Mouse (Mus musculus): ENCODE results near the gene Wdfy2. TPM values are rescaled to one million over a fixed set of nuclear protein-coding genes. Genes with fewer than 3 reads are reported as not detected.
A peak's percentile ranks its signal among the peaks of the same experiment; 100 is the strongest.

Gene Wdfy2
- polyA plus RNA-seq, 1 experiment, result 4.8 TPM

DNA sequence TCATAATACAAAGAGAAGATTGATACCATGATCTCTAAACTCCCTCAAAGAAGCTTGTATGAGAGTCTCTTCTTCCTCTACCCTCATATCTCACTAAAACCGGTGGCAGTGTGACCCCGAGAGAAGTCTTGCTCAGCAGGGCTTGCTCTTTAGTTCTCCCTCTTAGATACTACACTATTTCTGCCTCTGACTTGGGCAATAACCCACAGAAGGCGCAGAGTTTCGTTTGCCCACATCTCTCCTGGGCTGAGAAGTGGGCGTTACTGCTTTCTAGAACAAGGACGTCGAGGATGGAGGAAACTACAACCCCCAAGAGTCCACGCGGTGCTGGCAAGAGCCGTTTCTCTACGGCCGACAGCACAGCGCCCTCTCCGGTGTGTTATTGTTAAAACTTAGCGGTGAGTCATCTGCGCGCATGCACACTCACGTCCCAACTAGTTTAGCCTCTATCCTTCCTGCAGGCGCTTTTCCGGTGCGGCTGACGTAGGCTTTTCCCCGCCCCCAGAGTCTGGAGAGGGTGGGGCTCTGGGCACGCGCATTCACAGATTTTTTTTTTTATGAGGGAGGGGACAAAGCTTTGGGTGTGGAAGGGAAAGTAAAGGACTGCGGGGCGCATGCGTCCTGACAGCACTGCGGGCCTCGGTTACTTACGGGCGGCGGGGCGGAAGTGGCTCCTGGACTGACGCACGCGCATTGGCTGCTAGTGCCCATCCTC lies 395 bp upstream of the Wdfy2 start:
- peaks cover 22% of the 10 kb centered on the region for H3K79me3 ChIP-seq (ENCODE audit: low read depth)
- no peaks in the 10 kb centered on the region for H3K36me3 ChIP-seq (ENCODE audit: control insufficient read depth, insufficient read depth)
- H3K27me3 ChIP-seq (ENCODE audit: control insufficient read depth, insufficient read depth, insufficient read length), result no peaks in the 10 kb centered on the region
- H3K79me2 ChIP-seq (ENCODE audit: control insufficient read depth, insufficient read depth), result peaks cover 46% of the 10 kb centered on the region
- H3K4me3 ChIP-seq (ENCODE audit: insufficient read depth, poor library complexity, severe bottlenecking), result peak overlapping the region; percentile 84
- no peak overlapping the region for H3ac ChIP-seq (ENCODE audit: control insufficient read depth, insufficient read length, low read depth)
- TF ChIP-seq USF1 (IDR thresholded peaks at IDR 0.05; ENCODE audit: low read depth) (no peak), CEBPB (IDR thresholded peaks at IDR 0.05; ENCODE audit: low read depth) (no peak), MYOG (IDR thresholded peaks at IDR 0.05; ENCODE audit: control insufficient read depth, extremely low read depth, insufficient read length) (no peak), MAX (IDR thresholded peaks at IDR 0.05) (no peak), MYOD1 (IDR thresholded peaks at IDR 0.05; ENCODE audit: control insufficient read depth, insufficient read length, low read depth) (no peak), FOSL1 (IDR thresholded peaks at IDR 0.05; ENCODE audit: insufficient read depth, low read length, poor library complexity, severe bottlenecking) (no peak), CTCF (IDR thresholded peaks at IDR 0.05; ENCODE audit: control insufficient read depth, insufficient read depth, insufficient read length) (peak; percentile 79)

DNA sequence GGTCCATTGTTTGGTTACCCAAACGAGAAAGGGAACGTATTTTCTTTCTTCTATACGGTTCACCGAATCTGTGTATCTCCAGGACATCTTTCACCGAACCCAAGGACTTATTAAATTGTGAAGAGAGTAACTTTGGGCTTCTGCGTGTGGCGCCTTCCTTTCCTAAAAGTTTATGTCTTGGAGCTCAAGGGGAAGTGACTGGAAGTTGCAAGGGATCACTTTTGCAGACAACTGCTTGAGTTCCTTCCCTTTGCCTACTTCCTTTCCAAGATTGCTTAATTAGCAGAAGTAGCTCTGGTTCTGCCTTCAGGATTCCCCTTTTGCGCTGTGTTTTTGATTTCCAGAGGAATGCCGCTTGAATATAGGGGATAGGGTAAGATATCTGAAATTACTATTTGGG lies 858 bp downstream of the Wdfy2 start:
- TF ChIP-seq CTCF (IDR thresholded peaks at IDR 0.05; ENCODE audit: control insufficient read depth, insufficient read depth, insufficient read length) (no peak), USF1 (IDR thresholded peaks at IDR 0.05; ENCODE audit: low read depth) (no peak), MAX (IDR thresholded peaks at IDR 0.05) (no peak), MYOD1 (IDR thresholded peaks at IDR 0.05; ENCODE audit: control insufficient read depth, insufficient read length, low read depth) (no peak), MYOG (IDR thresholded peaks at IDR 0.05; ENCODE audit: control insufficient read depth, extremely low read depth, insufficient read length) (no peak), CEBPB (IDR thresholded peaks at IDR 0.05; ENCODE audit: low read depth) (no peak), FOSL1 (IDR thresholded peaks at IDR 0.05; ENCODE audit: insufficient read depth, low read length, poor library complexity, severe bottlenecking) (no peak)
- peaks cover 57% of the 10 kb centered on the region for H3K79me2 ChIP-seq (ENCODE audit: control insufficient read depth, insufficient read depth)
- H3ac ChIP-seq (ENCODE audit: control insufficient read depth, insufficient read length, low read depth), result peak overlapping the region; percentile 31
- H3K79me3 ChIP-seq (ENCODE audit: low read depth), result peaks cover 24% of the 10 kb centered on the region
- peak overlapping the region; percentile 84 for H3K4me3 ChIP-seq (ENCODE audit: insufficient read depth, poor library complexity, severe bottlenecking)
- no peaks in the 10 kb centered on the region for H3K36me3 ChIP-seq (ENCODE audit: control insufficient read depth, insufficient read depth)
- H3K27me3 ChIP-seq (ENCODE audit: control insufficient read depth, insufficient read depth, insufficient read length), result no peaks in the 10 kb centered on the region

- no peak for TF ChIP-seq MYOD1 (IDR thresholded peaks at IDR 0.05; ENCODE audit: control insufficient read depth, insufficient read length, low read depth)
- TF ChIP-seq FOSL1 (IDR thresholded peaks at IDR 0.05; ENCODE audit: insufficient read depth, low read length, poor library complexity, severe bottlenecking), result no peak
- TF ChIP-seq USF1 (IDR thresholded peaks at IDR 0.05; ENCODE audit: low read depth), result no peak
- no peak for TF ChIP-seq CTCF (IDR thresholded peaks at IDR 0.05; ENCODE audit: control insufficient read depth, insufficient read depth, insufficient read length)
- no peak for TF ChIP-seq CEBPB (IDR thresholded peaks at IDR 0.05; ENCODE audit: low read depth)
- no peak for TF ChIP-seq MAX (IDR thresholded peaks at IDR 0.05)
- no peak for TF ChIP-seq MYOG (IDR thresholded peaks at IDR 0.05; ENCODE audit: control insufficient read depth, extremely low read depth, insufficient read length)
Observed at GRCm38 (mm10) chr14:62841726-62842125, 4.2 kb downstream of the Wdfy2 start.

DNA sequence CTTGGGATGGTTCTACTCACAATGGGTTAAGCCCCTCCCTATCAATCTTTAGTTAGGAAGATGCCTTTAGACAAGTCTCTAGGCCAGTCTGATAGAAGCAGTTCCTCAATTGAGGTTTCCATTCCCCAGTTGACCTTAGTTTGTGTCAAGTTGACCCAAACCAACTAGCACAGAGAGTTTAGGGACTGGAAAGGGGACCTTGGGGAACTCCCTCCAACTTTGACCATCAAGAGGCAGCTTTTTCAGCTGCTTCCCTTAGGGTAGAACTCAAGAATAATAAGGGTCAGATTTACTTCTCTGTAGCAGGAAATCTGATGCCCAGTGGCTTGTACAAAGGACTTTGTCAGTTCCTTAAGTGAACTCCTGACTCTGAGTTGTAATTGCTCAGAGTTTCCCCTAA lies 5.0 kb downstream of the Wdfy2 start:
- Histone ChIP-seq H3K79me3 (ENCODE audit: low read depth) (peaks cover 41% of the 10 kb centered on the region), H3K27me3 (ENCODE audit: control insufficient read depth, insufficient read depth, insufficient read length) (no peaks in the 10 kb centered on the region), H3K36me3 (ENCODE audit: control insufficient read depth, insufficient read depth) (no peaks in the 10 kb centered on the region), H3K79me2 (ENCODE audit: control insufficient read depth, insufficient read depth) (peaks cover 94% of the 10 kb centered on the region), H3ac (ENCODE audit: control insufficient read depth, insufficient read length, low read depth) (no peak overlapping the region), H3K4me3 (ENCODE audit: insufficient read depth, poor library complexity, severe bottlenecking) (no peak overlapping the region)
- TF ChIP-seq MAX (IDR thresholded peaks at IDR 0.05) (no peak), MYOG (IDR thresholded peaks at IDR 0.05; ENCODE audit: control insufficient read depth, extremely low read depth, insufficient read length) (no peak), CEBPB (IDR thresholded peaks at IDR 0.05; ENCODE audit: low read depth) (no peak), CTCF (IDR thresholded peaks at IDR 0.05; ENCODE audit: control insufficient read depth, insufficient read depth, insufficient read length) (no peak), USF1 (IDR thresholded peaks at IDR 0.05; ENCODE audit: low read depth) (no peak), MYOD1 (IDR thresholded peaks at IDR 0.05; ENCODE audit: control insufficient read depth, insufficient read length, low read depth) (no peak), FOSL1 (IDR thresholded peaks at IDR 0.05; ENCODE audit: insufficient read depth, low read length, poor library complexity, severe bottlenecking) (no peak)

More at GRCm38 (mm10) chr14:62841726-62842125, 4.2 kb downstream of the Wdfy2 start:
- Histone ChIP-seq H3K27me3 (ENCODE audit: control insufficient read depth, insufficient read depth, insufficient read length) (no peaks in the 10 kb centered on the region), H3ac (ENCODE audit: control insufficient read depth, insufficient read length, low read depth) (no peak overlapping the region), H3K79me3 (ENCODE audit: low read depth) (peaks cover 38% of the 10 kb centered on the region), H3K36me3 (ENCODE audit: control insufficient read depth, insufficient read depth) (no peaks in the 10 kb centered on the region), H3K79me2 (ENCODE audit: control insufficient read depth, insufficient read depth) (peaks cover 88% of the 10 kb centered on the region), H3K4me3 (ENCODE audit: insufficient read depth, poor library complexity, severe bottlenecking) (no peak overlapping the region)

DNA sequence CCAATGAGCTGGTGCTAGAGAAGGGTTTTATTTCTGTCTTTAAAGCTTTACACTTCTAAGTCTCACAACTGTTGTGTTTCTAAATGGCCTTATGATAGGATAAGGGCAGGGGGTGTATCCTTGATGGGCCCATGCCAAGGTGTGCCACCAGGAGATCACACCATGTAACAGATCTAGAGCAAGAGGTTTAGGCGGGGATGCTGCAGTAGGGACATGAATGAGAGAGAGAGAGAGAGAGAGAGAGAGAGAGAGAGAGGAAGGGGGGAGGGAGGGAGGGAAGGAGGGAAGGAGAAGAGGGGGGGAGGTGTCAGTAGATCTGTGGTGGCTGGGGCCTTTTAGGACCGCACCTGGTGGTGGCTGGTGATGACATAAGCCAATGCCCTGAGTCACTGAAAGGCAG lies 5.5 kb downstream of the Wdfy2 start:
- Histone ChIP-seq H3ac (ENCODE audit: control insufficient read depth, insufficient read length, low read depth) (no peak overlapping the region), H3K27me3 (ENCODE audit: control insufficient read depth, insufficient read depth, insufficient read length) (no peaks in the 10 kb centered on the region), H3K36me3 (ENCODE audit: control insufficient read depth, insufficient read depth) (no peaks in the 10 kb centered on the region), H3K4me3 (ENCODE audit: insufficient read depth, poor library complexity, severe bottlenecking) (no peak overlapping the region), H3K79me2 (ENCODE audit: control insufficient read depth, insufficient read depth) (peaks cover 89% of the 10 kb centered on the region), H3K79me3 (ENCODE audit: low read depth) (peaks cover 42% of the 10 kb centered on the region)
- no peak for TF ChIP-seq USF1 (IDR thresholded peaks at IDR 0.05; ENCODE audit: low read depth)
- TF ChIP-seq FOSL1 (IDR thresholded peaks at IDR 0.05; ENCODE audit: insufficient read depth, low read length, poor library complexity, severe bottlenecking), result no peak
- TF ChIP-seq CTCF (IDR thresholded peaks at IDR 0.05; ENCODE audit: control insufficient read depth, insufficient read depth, insufficient read length), result no peak
- TF ChIP-seq CEBPB (IDR thresholded peaks at IDR 0.05; ENCODE audit: low read depth), result no peak
- TF ChIP-seq MYOG (IDR thresholded peaks at IDR 0.05; ENCODE audit: control insufficient read depth, extremely low read depth, insufficient read length), result no peak
- TF ChIP-seq MAX (IDR thresholded peaks at IDR 0.05), result no peak
- no peak for TF ChIP-seq MYOD1 (IDR thresholded peaks at IDR 0.05; ENCODE audit: control insufficient read depth, insufficient read length, low read depth)
